Mouse (Mus musculus): ENCODE measurements around the gene Dbx1.

The Dbx1 gene

GRCm38 (mm10) chr7:49636491-49637115 is at the start of gene Dbx1:
Gene Dbx1 (minus strand): TSS chr7:49636849.
- DNase-seq = no peak

GRCm38 (mm10) chr7:49678826-49679377 is 42.3 kb upstream of the Dbx1 start:
- DNase-seq = no peak

DNA sequence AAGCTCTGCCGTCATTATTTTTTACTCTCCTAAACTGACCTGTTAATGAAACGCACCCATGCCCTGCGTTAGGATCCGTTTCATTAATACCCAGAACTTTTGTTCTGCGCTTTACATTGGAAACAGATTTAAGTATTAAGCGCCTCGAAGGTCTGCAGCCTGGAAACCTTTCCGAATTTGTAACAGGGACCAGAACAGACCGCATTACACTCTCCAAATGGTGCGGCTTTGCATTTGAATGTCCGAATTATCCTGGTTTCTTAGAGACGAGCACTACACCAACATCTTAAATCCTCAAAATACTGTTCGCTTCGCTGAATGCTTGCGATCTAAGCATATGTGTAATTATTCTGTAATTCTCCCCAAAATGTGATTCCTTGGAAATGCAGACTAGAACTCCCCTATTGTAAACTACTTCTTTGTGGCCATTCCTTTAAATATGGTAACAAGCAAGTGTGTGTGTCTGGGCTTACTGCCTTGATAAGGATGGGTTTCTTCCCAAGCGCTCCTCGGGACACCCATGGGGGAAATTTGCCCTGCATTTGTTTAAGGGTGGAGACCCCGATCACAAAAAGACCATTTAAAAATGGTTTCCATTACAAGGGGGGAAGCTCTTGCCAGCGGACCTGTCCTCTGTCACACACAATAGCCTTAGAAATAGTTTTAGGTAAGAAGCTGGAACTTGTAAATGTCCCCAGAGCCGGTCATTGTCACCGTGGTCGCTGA is 41.6 kb upstream of the Dbx1 start:
- DNase-seq = no peak

GRCm38 (mm10) chr7:49677166-49677565 is 40.5 kb upstream of the Dbx1 start:
- no peak for DNase-seq

- no peak for DNase-seq
Measured at GRCm38 (mm10) chr7:49676627-49677026, 40.0 kb upstream of the Dbx1 start.

GRCm38 (mm10) chr7:49668260-49668857 is 31.7 kb upstream of the Dbx1 start:
- DNase-seq = no peak

DNA sequence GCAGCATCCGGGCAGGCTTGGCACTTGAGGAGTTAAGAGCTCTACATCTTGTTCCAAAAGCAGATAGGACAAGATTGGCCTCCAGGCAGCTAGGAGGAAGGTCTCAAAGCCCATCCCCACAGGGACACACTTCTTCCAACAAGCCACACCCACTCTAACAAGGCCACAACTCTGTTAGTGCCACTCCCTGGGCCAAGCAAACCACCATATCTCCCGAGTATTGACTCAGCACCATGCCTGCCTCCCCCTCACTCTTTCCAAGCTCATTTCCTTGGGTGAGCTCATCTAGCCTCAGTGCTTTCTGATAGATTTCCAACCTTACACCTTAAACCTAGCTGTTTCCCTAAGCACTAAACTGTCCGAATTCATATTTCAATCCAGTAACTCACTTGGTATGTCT is 26.9 kb upstream of the Dbx1 start:
- no peak for DNase-seq

DNA sequence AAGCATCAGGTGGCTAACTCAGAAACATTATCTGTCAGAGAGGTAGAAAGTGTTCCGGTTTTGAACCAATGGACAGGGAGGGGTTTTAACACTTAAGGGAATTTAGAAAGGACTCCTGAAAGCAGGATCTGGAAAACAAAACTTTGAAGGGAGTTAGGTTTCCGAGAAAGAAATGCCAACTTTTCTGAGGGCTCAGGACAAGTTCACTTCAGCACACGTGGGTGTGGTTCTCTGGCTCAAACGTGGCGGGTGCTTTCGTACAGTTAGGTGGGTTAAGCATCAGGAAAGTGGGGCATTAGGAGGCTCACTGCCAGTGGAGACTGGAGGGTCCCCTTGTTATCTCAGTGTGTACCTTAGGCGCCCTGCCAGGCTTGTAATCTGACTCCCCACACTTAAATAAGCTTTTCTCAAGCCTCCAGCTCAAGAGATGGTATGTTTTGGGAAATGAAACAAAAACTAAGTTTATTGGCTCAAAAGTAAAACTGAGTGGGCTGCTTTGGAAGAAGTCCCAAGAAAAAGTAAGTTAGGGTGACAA is 25.9 kb upstream of the Dbx1 start:
- DNase-seq = no peak

DNA sequence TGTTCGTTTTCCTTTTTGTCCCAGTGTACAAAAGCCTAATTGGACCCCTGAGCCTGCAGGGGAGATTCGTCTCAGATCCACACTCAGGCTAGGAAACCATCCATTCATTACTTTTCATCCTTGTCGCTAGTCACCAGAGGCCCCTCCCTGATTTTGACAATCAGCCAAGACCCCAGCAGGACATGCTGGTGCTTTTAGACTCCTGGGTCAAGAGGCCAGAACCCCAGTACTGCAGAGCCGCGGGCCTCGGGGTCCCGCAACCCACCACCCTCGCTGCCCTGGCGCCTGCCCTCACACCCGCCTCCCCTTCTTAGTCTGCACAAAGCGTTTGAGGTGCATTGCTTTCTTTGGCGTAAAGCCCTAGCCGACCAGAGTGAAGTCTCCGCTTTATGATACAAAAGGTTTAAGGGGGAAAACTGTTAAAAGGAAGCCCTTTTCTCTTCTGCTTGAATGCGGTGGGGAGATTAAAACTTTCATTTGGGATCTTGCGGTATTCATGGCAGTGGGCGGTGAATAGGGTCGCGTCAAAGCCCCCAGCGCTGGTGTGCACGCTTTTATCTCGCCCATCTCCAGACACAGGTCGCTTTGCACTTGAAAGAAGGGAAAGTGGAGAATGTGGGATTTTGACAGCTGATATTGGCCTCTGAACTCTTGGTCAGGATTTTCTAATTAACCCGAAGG is 25.3 kb upstream of the Dbx1 start:
- no peak for DNase-seq

GRCm38 (mm10) chr7:49640709-49641305 is 4.2 kb upstream of the Dbx1 start:
- DNase-seq = no peak

- DNase-seq = no peak
Measured at GRCm38 (mm10) chr7:49639864-49640708, 3.4 kb upstream of the Dbx1 start.

DNA sequence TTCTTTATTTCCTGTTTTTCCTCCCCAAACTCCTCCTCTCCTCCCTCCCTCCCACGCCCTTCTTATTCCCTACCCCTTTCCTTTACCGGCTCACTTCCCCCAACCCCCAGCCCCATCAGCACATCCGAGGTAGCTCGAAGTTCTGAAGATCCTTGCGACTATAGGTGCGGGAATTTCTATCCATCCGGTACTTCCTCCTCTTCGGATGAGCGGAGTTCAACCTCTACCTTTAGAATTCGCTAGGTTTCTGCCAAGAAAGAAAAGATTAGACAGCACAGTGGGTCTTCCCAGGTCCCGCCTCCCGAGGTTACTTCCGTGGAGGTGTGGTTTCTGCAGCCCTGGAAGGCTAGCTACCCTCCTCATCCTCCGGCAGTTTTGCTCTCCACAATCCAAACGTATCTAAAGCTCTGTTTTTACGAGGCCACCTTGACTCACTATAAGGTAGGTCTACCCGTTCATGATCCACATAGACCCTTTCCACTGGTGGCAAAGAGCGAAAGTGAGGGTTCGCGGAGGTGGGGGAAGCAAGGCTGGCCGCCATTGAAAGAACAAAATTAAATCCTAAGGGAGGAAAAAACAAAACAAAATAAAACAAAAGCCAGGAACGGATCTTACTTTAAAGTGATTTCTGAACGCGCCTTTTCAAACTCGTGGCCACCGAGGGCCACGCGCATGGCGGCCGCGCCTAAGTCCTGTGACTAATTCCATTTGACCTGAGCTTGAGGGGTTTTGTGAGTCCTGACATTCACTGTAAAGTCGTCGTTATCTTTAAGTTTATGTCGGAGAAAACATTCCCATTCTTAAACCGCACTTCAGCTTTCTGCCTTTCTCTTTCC is 2.5 kb upstream of the Dbx1 start:
- no peak for DNase-seq

DNA sequence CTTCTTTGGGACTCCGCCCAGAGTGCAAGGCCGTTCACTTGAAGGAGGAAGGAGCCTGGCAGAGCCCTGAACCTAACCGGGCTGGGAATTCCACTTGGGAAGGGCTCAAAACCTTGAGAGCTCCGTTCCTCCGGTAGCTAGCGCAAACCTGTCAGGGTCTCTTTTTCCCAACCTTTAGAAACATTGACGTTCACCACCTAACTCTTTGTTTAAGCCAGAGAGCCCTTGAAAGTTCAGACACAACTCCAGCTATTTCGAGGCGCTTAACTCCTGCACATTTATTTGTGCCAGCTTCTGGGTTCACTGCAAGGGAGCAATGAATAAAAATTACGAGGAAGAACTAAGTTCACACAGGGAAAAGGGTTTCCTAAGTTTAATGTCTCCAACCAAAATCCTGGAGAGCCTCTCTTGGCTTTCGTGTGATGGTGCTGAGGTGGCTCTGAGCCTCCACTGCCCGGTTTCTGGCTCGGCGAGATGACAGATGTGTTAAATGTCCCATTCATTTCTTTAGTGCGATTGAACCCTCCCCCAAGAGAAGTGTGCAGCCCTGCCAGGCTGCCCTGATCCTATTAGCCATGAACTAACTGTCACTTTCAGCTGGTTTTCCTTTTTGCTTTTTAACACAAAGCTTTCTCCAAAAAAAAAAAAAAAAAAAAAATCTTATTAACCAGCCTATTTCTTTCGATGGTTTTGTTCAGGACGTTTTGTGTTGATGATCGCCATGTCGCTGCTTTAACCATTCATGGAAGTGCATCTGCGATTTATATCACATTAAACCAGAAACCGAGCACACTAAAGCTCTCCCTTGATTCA is 1.4 kb upstream of the Dbx1 start:
- no peak for DNase-seq

DNA sequence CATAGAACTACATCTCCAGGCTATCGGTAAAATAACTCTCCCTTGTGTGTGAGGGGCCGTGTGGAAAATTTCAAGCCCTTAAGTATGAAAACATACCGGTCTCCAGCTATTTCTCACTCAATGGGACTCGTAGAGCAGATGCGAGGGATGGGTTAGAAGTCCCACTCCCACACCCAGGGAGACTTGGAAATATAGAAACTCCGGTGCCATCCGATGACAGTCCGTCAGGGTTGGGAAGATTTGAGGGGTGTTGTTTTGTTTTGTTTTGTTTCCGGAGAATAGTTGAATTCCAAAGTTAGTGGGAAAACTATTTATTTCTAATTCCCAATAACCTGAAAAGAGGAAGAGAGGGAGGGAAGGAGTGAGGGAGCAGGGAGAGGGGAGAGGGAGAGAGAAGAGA is 632 bp upstream of the Dbx1 start:
- no peak for DNase-seq

GRCm38 (mm10) chr7:49635971-49636370 is 678 bp downstream of the Dbx1 start:
- no peak for DNase-seq

GRCm38 (mm10) chr7:49635074-49635621 is 1.5 kb downstream of the Dbx1 start:
- DNase-seq = no peak

DNA sequence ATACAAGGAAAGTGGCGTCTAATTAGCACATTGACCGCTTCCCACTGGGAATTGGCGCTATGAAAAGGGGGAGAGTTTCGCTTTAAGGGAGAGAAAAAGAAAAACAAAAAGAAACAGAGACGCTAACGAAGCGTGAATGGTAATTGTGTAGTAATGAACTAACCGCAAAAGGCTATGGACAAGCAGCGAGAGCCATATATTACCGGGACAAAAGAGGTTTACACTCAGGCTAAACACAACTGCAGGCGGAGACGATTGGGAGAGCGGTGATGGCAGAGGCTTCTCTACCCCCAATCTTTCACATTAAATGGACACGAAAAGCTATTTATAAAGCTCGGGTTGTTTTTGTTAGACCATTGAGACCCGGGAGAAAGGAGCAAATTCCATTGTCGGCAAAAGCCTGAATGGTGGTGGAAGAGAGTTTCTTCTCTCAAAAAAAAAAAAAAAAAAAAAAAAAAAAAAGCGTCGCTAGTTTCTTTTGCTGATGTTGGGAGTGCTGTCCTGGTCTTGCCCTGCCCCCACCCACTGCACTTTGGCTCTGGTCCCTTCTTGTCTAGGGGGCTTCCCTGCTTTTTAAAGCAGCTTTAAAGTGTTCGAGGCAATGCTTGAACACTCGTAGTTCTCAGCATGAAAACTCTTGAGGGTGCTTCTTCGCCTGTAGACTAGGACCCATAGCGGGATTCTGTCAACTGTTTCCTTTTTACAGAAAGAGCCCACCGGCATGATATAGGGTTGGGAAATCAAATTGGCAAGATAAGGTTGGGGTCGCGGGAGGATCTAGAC is 2.2 kb downstream of the Dbx1 start:
- no peak for DNase-seq

DNA sequence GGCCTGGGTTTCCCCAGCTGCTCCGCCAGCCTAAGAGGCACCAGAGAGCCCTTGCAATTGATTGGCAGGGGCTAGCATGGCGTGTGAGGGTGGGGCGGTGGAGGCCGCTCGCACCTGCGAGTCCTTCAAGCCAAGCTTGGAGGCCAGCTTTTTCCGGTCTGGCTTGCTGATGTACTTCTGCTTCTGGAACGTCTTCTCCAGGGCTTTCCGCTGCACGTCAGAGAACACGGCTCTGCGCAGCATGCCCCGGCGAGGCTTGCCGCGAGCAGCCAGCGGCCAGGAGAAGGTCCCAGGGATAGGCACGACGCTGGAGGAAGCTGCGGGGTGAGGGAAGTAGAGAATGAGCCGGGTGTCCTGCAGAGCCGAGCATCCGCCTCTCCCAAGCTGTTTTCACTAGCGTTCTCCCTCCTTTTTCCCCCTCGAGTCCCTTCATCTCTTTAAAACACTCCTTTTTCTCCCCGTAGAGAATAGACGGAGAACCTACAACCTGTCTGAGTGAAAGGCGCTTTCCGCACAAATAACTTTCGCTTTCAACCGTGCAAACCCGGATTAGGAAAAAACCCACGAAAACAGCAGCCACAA is 3.2 kb downstream of the Dbx1 start:
- no peak for DNase-seq

Data from right cerebral cortex, adult 18-20 months (tissue).